Mouse (Mus musculus): Measurements from ENCODE around the gene Fam228a. TPM values are rescaled to one million over a fixed set of nuclear protein-coding genes. Genes with fewer than 3 reads are reported as not detected.

The Fam228a gene
- 0.49 TPM for polyA plus RNA-seq (2014; fragmentation: Illumina TruSeq; extraction: RNeasy Lipid Tissue Mini Kit (QIAGEN cat#74804); ENCODE audit: low read depth, low replicate concordance)

GRCm38 (mm10) chr12:4738031-4738576 is at the start of gene Fam228a:
Gene Fam228a (minus strand): TSS chr12:4738430.

GRCm38 (mm10) chr12:4768492-4769332 is 30.5 kb upstream of the Fam228a start, which contains the start of the genes Pfn4 and Fam228b:
Gene Pfn4 (plus strand): TSS chr12:4769022.
Gene Fam228b (minus strand): TSS chr12:4769267.

Other genes starting within 250 kb of the Fam228a start
- 96.5 TPM for gene Itsn2, start 145.8 kb downstream of the Fam228a start, polyA plus RNA-seq (2014; fragmentation: Illumina TruSeq; extraction: RNeasy Lipid Tissue Mini Kit (QIAGEN cat#74804); ENCODE audit: low read depth, low replicate concordance)
- gene Gm3625, start 145.5 kb downstream of the Fam228a start, polyA plus RNA-seq (2014; fragmentation: Illumina TruSeq; extraction: RNeasy Lipid Tissue Mini Kit (QIAGEN cat#74804); ENCODE audit: low read depth, low replicate concordance): not detected
- gene Pfn4, start 30.6 kb upstream of the Fam228a start, polyA plus RNA-seq (2014; fragmentation: Illumina TruSeq; extraction: RNeasy Lipid Tissue Mini Kit (QIAGEN cat#74804); ENCODE audit: low read depth, low replicate concordance): 4.0 TPM
- 7.9 TPM for gene Fam228b, start 30.8 kb upstream of the Fam228a start, polyA plus RNA-seq (2014; fragmentation: Illumina TruSeq; extraction: RNeasy Lipid Tissue Mini Kit (QIAGEN cat#74804); ENCODE audit: low read depth, low replicate concordance)
- 272 TPM for gene Sf3b6, start 79.1 kb upstream of the Fam228a start, polyA plus RNA-seq (2014; fragmentation: Illumina TruSeq; extraction: RNeasy Lipid Tissue Mini Kit (QIAGEN cat#74804); ENCODE audit: low read depth, low replicate concordance)
- 1.3 TPM for gene Fkbp1b, start 103.2 kb upstream of the Fam228a start, polyA plus RNA-seq (2014; fragmentation: Illumina TruSeq; extraction: RNeasy Lipid Tissue Mini Kit (QIAGEN cat#74804); ENCODE audit: low read depth, low replicate concordance)
- 5.5 TPM for gene Wdcp, start 104.9 kb upstream of the Fam228a start, polyA plus RNA-seq (2014; fragmentation: Illumina TruSeq; extraction: RNeasy Lipid Tissue Mini Kit (QIAGEN cat#74804); ENCODE audit: low read depth, low replicate concordance)
- 0.57 TPM for gene Mfsd2b, start 135.9 kb upstream of the Fam228a start, polyA plus RNA-seq (2014; fragmentation: Illumina TruSeq; extraction: RNeasy Lipid Tissue Mini Kit (QIAGEN cat#74804); ENCODE audit: low read depth, low replicate concordance)
- 238 TPM for gene Ubxn2a, start 169.3 kb upstream of the Fam228a start, polyA plus RNA-seq (2014; fragmentation: Illumina TruSeq; extraction: RNeasy Lipid Tissue Mini Kit (QIAGEN cat#74804); ENCODE audit: low read depth, low replicate concordance)
- gene Atad2b, start 178.9 kb upstream of the Fam228a start, polyA plus RNA-seq (2014; fragmentation: Illumina TruSeq; extraction: RNeasy Lipid Tissue Mini Kit (QIAGEN cat#74804); ENCODE audit: low read depth, low replicate concordance): 24.7 TPM

Data from kidney, adult 10 weeks (tissue).